Mouse (Mus musculus): Measurements from ENCODE around the gene Kcnk10.

DNA sequence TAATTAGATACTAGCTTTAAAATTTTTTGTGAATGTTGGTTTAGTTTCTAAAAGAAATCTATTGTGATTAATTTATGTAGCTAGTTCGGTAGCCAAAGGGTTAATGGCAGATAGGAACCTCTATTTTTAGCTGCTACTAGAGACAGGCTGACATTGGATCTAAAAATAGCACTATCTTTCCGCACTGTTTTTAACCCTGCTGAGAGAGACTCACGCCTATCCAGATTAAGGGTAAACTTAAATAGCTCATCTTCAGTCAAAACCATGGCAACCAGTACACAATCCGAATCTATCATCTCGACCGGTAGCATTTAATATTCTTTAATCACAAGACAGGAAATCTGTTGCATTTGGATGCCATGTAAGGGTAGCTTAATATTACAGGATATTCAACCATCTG is 24.0 kb upstream of the Kcnk10 start:
- TF ChIP-seq CTCF (IDR thresholded peaks at IDR 0.05; ENCODE audit: insufficient read depth, low read length) (no peak), POLR2A (IDR thresholded peaks at IDR 0.05; ENCODE audit: borderline replicate concordance, extremely low read depth, low read depth, low read length) (no peak)

Measured in lung, adult 2 months (tissue).